Comparison of ENCODE assay signal across 18 mouse cellular contexts in the genomic region with DNA sequence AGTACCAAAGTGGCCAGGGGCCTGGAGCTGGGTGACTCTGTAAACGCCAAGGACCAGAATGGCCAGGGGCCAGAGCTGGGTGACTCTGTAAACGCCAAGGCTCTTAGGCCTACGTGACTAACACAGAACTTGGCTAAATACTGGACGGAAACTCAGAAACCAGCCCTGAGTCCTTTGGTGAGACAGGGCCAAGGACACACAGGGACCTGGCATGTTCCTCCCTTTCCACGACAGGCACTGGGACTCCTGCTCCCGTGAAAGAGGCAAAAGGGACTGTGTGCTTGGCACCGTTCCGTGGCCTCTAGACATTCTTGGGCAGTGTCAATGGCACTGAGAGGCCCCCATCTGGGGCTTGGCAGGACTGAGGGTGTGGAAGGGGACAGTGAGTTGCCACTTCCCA. TPM values are rescaled to one million over a fixed set of nuclear protein-coding genes. Genes with fewer than 3 reads are reported as not detected.
DNase-seq lines count a peak whose midpoint lies in the region; ATAC-seq and TF ChIP-seq lines count a peak whose summit lies in the region.
"Had no signal": no experiment of that assay in that cellular context is flagged by ENCODE, and none has a peak within 500 bp of the region (broad histone marks: within the 10 kb centered on the region; RNA-seq: fewer than 3 reads in every experiment).

No protein-coding gene starts in this region.

- 90% methylated on average over 8 of the region's 8 CpGs for WGBS in heart, embryonic 12.5 days
- WGBS in liver, adult 2 months: 18% methylated on average over 8 of the region's 8 CpGs

- 0 out of 2 replicates have a peak, but pooled peaks have one; percentile 11 for TF ChIP-seq POLR2A in liver, adult 2 months (IDR thresholded peaks at IDR 0.05; ENCODE audit: extremely low read depth, insufficient read depth, low read length)

- no peak for ATAC-seq in heart, embryonic 12.5 days (ENCODE audit: insufficient number of reproducible peaks, low FRiP score)
- ATAC-seq: forebrain, postnatal 0 days; intestine, embryonic 15.5 days; midbrain, embryonic 13.5 days had no signal

- no peak overlapping the region for H3K4me3 ChIP-seq in heart, embryonic 12.5 days
- no peak overlapping the region for H3K4me3 ChIP-seq in liver, adult 2 months (ENCODE audit: insufficient read depth, low read depth, low read length)
- H3K4me3 ChIP-seq: embryonic facial prominence, embryonic 13.5 days; intestine, embryonic 15.5 days; limb, embryonic 15.5 days; midbrain, embryonic 13.5 days had no signal

- H3K79me2 ChIP-seq in liver, adult 2 months (ENCODE audit: control insufficient read depth, insufficient read depth, low read length): no peaks in the 10 kb centered on the region

- no peaks in the 10 kb centered on the region for H3K27me3 ChIP-seq in heart, embryonic 12.5 days (replicated peaks)
- no peaks in the 10 kb centered on the region for H3K27me3 ChIP-seq in liver, adult 2 months (ENCODE audit: control insufficient read depth, insufficient read depth, low read length)
- H3K27me3 ChIP-seq: embryonic facial prominence, embryonic 13.5 days; intestine, embryonic 15.5 days; limb, embryonic 15.5 days; midbrain, embryonic 13.5 days had no signal

- no peak overlapping the region for H3K27ac ChIP-seq in heart, embryonic 12.5 days (ENCODE audit: poor library complexity, severe bottlenecking)
- peak overlapping the region; percentile 13 for H3K27ac ChIP-seq in liver, adult 2 months (replicated peaks; ENCODE audit: insufficient read depth, low read depth, low read length)
- H3K27ac ChIP-seq: embryonic facial prominence, embryonic 13.5 days; hindbrain, embryonic 14.5 days; intestine, embryonic 15.5 days; limb, embryonic 15.5 days; midbrain, embryonic 13.5 days; stomach, postnatal 0 days had no signal

- peaks cover 49% of the 10 kb centered on the region for H3K36me3 ChIP-seq in heart, embryonic 12.5 days
- peaks cover 15% of the 10 kb centered on the region; the same call in 1 of the 2 replicates for H3K36me3 ChIP-seq in liver, adult 2 months (ENCODE audit: control insufficient read depth, insufficient read depth, low read length)

- peaks cover 29% of the 10 kb centered on the region for H3K4me1 ChIP-seq in heart, embryonic 12.5 days (replicated peaks)
- peaks cover 11% of the 10 kb centered on the region for H3K4me1 ChIP-seq in liver, adult 2 months (ENCODE audit: control insufficient read depth, insufficient read depth, low read length)

- no peak overlapping the region for H3K4me2 ChIP-seq in heart, embryonic 12.5 days
- H3K4me2 ChIP-seq: embryonic facial prominence, embryonic 13.5 days; hindbrain, embryonic 14.5 days; intestine, embryonic 15.5 days; limb, embryonic 15.5 days; lung, embryonic 14.5 days; midbrain, embryonic 13.5 days had no signal

- no peaks in the 10 kb centered on the region for H3K9me3 ChIP-seq in heart, embryonic 12.5 days (replicated peaks)
- H3K9me3 ChIP-seq: embryonic facial prominence, embryonic 13.5 days; intestine, embryonic 15.5 days; limb, embryonic 15.5 days; midbrain, embryonic 13.5 days had no signal

- H3K9ac ChIP-seq in heart, embryonic 12.5 days: no peak overlapping the region
- H3K9ac ChIP-seq in liver, adult 2 months (ENCODE audit: low read depth, low read length): no peak overlapping the region
- H3K9ac ChIP-seq: embryonic facial prominence, embryonic 13.5 days; forebrain, postnatal 0 days; hindbrain, embryonic 14.5 days; intestine, embryonic 15.5 days; limb, embryonic 15.5 days; lung, embryonic 14.5 days; midbrain, embryonic 13.5 days had no signal

- TF ChIP-seq CTCF in liver, adult 2 months (IDR thresholded peaks at IDR 0.05; ENCODE audit: low read depth, low read length): no peak

- DNase-seq in heart, adult 18-20 months: peak; percentile 57 to 74
- DNase-seq in liver, adult 2 months (ENCODE audit: extremely low read depth, low read depth, low spot score): peak; percentile 79
- DNase-seq in liver (no peak), MN1 (ENCODE audit: low spot score) (no peak)
- peak; percentile 87 for DNase-seq in adrenal gland, postnatal 14 days
- peak; percentile 63 to 64 for DNase-seq in heart, postnatal 10 days
- DNase-seq: forebrain, postnatal 0 days; gastrocnemius, postnatal 14 days; lung, embryonic 14.5 days; thymus, postnatal 25 days had no signal

- intact Hi-C loops in heart, postnatal 10 days (cut with DNase I): no loop called here

RNA-seq across cellular contexts. Expression of gene Tagln, which starts 2.2 kb away (rescaled TPM):
- 10 to 100 TPM; 68.3 to 71.6 TPM for total RNA-seq in heart, adult 18-20 months (2021)
- 236 and 253 TPM in 2 replicates for polyA plus RNA-seq in heart, embryonic 12.5 days (2016; fragmentation: Nextera tagmentation; extraction: Ambion mirVana)
- 5.3 and 5.4 TPM in 2 replicates for total RNA-seq in liver, adult 2 months (2014; rRNA removed)
- 6.3 and 7.2 TPM in 2 replicates for polyA plus RNA-seq in liver, adult 2 months (2012; rRNA removed)
- 57.9 and 85.1 TPM in 2 replicates for total RNA-seq in adrenal gland, postnatal 14 days (2021)
- 10 to 100 TPM; 72.1 to 90.1 TPM for total RNA-seq in heart, postnatal 10 days (2021)
- total RNA-seq: common myeloid progenitor, adult 5-6 weeks had no signal

RNA-seq across cellular contexts. Expression of gene Sidt2, which starts 17.0 kb away (rescaled TPM):
- 10 to 100 TPM; 57.6 to 67.8 TPM for total RNA-seq in heart, adult 18-20 months (2021)
- polyA plus RNA-seq in heart, embryonic 12.5 days (2016; fragmentation: Nextera tagmentation; extraction: Ambion mirVana): 48.5 and 53.5 TPM in 2 replicates
- total RNA-seq in liver, adult 2 months (2014; rRNA removed): 48.9 and 60.9 TPM in 2 replicates
- polyA plus RNA-seq in liver, adult 2 months (2012; rRNA removed): 330 and 511 TPM in 2 replicates
- total RNA-seq in adrenal gland, postnatal 14 days (2021): 177 and 178 TPM in 2 replicates
- 10 to 100 TPM; 71.5 to 75.4 TPM for total RNA-seq in heart, postnatal 10 days (2021)

RNA-seq across cellular contexts. Expression of gene Rnf214, which starts 31.4 kb away (rescaled TPM):
- total RNA-seq in heart, adult 18-20 months (2021): 10 to 100 TPM; 31.7 to 35.2 TPM
- 43.6 and 45.0 TPM in 2 replicates for polyA plus RNA-seq in heart, embryonic 12.5 days (2016; fragmentation: Nextera tagmentation; extraction: Ambion mirVana)
- 16.3 and 18.5 TPM in 2 replicates for total RNA-seq in liver, adult 2 months (2014; rRNA removed)
- polyA plus RNA-seq in liver, adult 2 months (2012; rRNA removed): 11.2 and 12.4 TPM in 2 replicates
- 39.0 and 40.0 TPM in 2 replicates for total RNA-seq in adrenal gland, postnatal 14 days (2021)
- 10 to 100 TPM; 33.5 to 35.9 TPM for total RNA-seq in heart, postnatal 10 days (2021)

RNA-seq across cellular contexts. Expression of gene Pcsk7, which starts 31.8 kb away (rescaled TPM):
- total RNA-seq in heart, adult 18-20 months (2021): 10 to 100 TPM; 13.2 to 13.5 TPM
- polyA plus RNA-seq in heart, embryonic 12.5 days (2016; fragmentation: Nextera tagmentation; extraction: Ambion mirVana): 19.4 and 19.7 TPM in 2 replicates
- total RNA-seq in liver, adult 2 months (2014; rRNA removed): 26.7 and 29.3 TPM in 2 replicates
- 19.0 and 27.7 TPM in 2 replicates for polyA plus RNA-seq in liver, adult 2 months (2012; rRNA removed)
- 26.6 and 28.4 TPM in 2 replicates for total RNA-seq in adrenal gland, postnatal 14 days (2021)
- total RNA-seq in heart, postnatal 10 days (2021): 10 to 100 TPM; 23.5 to 27.2 TPM

Comparison
In these comparisons a context has a peak if more than half of its experiments do, and no peak if none do; other contexts are left out.
1. DNase-seq: peak in heart, adult 18-20 months (2 of 2), liver, adult 2 months (single experiment), adrenal gland, postnatal 14 days (single experiment) and heart, postnatal 10 days (2 of 2); none in liver (single experiment) and MN1 (single experiment).